Mouse (Mus musculus): Measurements from ENCODE around the gene Mettl8.

Gene Mettl8

GRCm38 (mm10) chr2:70929714-70930113 lies 125.7 kb downstream of the Mettl8 start:
- DNase-seq (ENCODE audit: low spot score) = no peak

- DNase-seq (ENCODE audit: low spot score) = no peak
Observed at GRCm38 (mm10) chr2:70924049-70924448, 131.3 kb downstream of the Mettl8 start.

GRCm38 (mm10) chr2:70922814-70923213 lies 132.6 kb downstream of the Mettl8 start:
- no peak for DNase-seq (ENCODE audit: low spot score)

GRCm38 (mm10) chr2:70920937-70921596 lies 134.3 kb downstream of the Mettl8 start:
- DNase-seq (ENCODE audit: low spot score) = no peak

GRCm38 (mm10) chr2:70919913-70920522 lies 135.4 kb downstream of the Mettl8 start:
- DNase-seq (ENCODE audit: low spot score) = no peak

GRCm38 (mm10) chr2:70918516-70918915 lies 136.9 kb downstream of the Mettl8 start:
- DNase-seq (ENCODE audit: low spot score) = no peak
